In genomic region chr17:29494062-29494731, GRCm38 (mm10) we compare ENCODE assay signal across 1 mouse cellular context.
TF ChIP-seq lines count a peak whose summit lies in the region.

No protein-coding gene starts in this region.

TF ChIP-seq in CH12.LX, 34 proteins besides CTCF, POLR2A, EP300 and RAD21 (continued from another document):
- TF ChIP-seq TCF12 (IDR thresholded peaks at IDR 0.05; ENCODE audit: low read depth, low read length) (peak; percentile 76; the same call in 1 of the 2 replicates), SMC3 (IDR thresholded peaks at IDR 0.05; ENCODE audit: low read depth, low read length) (peak; percentile 5; the same call in 1 of the 2 replicates), MEF2A (IDR thresholded peaks at IDR 0.05; ENCODE audit: borderline replicate concordance, low read depth, low read length) (peak; percentile 93), ZMIZ1 (IDR thresholded peaks at IDR 0.05; ENCODE audit: low read depth, low read length) (no peak), KAT2A (IDR thresholded peaks at IDR 0.05; ENCODE audit: insufficient replicate concordance, low read length) (0 out of 2 replicates have a peak, but pooled peaks have one; percentile 0), RCOR1 (conservative IDR thresholded peaks at IDR 0.05; ENCODE audit: low read depth, low read length) (no peak), NELFE (IDR thresholded peaks at IDR 0.05; ENCODE audit: low read depth, low read length) (no peak), PAX5 (IDR thresholded peaks at IDR 0.05; ENCODE audit: low read length) (no peak), MAX (IDR thresholded peaks at IDR 0.05; ENCODE audit: low read length) (no peak; the same call in 1 of the 2 replicates), CHD1 (IDR thresholded peaks at IDR 0.05; ENCODE audit: low read depth, low read length) (peak; percentile 86), MAFK (IDR thresholded peaks at IDR 0.05; ENCODE audit: insufficient replicate concordance, low read length) (0 out of 2 replicates have a peak, but pooled peaks have one; percentile 48), HCFC1 (IDR thresholded peaks at IDR 0.05; ENCODE audit: low read depth, low read length) (no peak), JUND (conservative IDR thresholded peaks at IDR 0.05; ENCODE audit: low read depth, low read length) (no peak; the same call in 1 of the 2 replicates), ZKSCAN1 (IDR thresholded peaks at IDR 0.05; ENCODE audit: borderline replicate concordance, low read depth, low read length) (no peak), MYC (IDR thresholded peaks at IDR 0.05; ENCODE audit: low read depth, low read length) (no peak; the same call in 1 of the 2 replicates), NRF1 (IDR thresholded peaks at IDR 0.05; ENCODE audit: low read depth, low read length) (no peak), ZC3H11A (IDR thresholded peaks at IDR 0.05; ENCODE audit: low read depth, low read length) (no peak), GABPA (IDR thresholded peaks at IDR 0.05; ENCODE audit: insufficient replicate concordance, low read depth, low read length) (no peak), USF2 (conservative IDR thresholded peaks at IDR 0.05; ENCODE audit: low read depth, low read length) (no peak), MXI1 (IDR thresholded peaks at IDR 0.05; ENCODE audit: low read depth, low read length) (0 out of 2 replicates have a peak, but pooled peaks have one; percentile 33), CHD2 (IDR thresholded peaks at IDR 0.05; ENCODE audit: low read length) (no peak), ELF1 (IDR thresholded peaks at IDR 0.05; ENCODE audit: low read depth, low read length) (0 out of 2 replicates have a peak, but pooled peaks have one; percentile 22), POLR2AphosphoS2 (IDR thresholded peaks at IDR 0.05; ENCODE audit: low read depth, low read length) (no peak), E2F4 (IDR thresholded peaks at IDR 0.05; ENCODE audit: insufficient replicate concordance, low read depth, low read length) (no peak), USF1 (IDR thresholded peaks at IDR 0.05; ENCODE audit: low read depth, low read length) (no peak), BHLHE40 (IDR thresholded peaks at IDR 0.05; ENCODE audit: low read depth, low read length) (peak; percentile 85), UBTF (IDR thresholded peaks at IDR 0.05; ENCODE audit: low read depth, low read length) (0 out of 2 replicates have a peak, but pooled peaks have one; percentile 59), TBP (conservative IDR thresholded peaks at IDR 0.05; ENCODE audit: low read depth, low read length) (peak; percentile 73; the same call in 1 of the 2 replicates), SIN3A (IDR thresholded peaks at IDR 0.05; ENCODE audit: low read length) (peak; percentile 76), MAZ (IDR thresholded peaks at IDR 0.05; ENCODE audit: low read depth, low read length) (no peak), IRF4 (IDR thresholded peaks at IDR 0.05; ENCODE audit: low read depth, low read length) (peak; percentile 78)
